Mouse (Mus musculus): ENCODE results near the gene Syt12.

- TF ChIP-seq CTCF (IDR thresholded peaks at IDR 0.05; ENCODE audit: insufficient read depth, low read depth, low read length) (no peak), POLR2A (IDR thresholded peaks at IDR 0.05; ENCODE audit: insufficient read depth, low read depth, low read length) (no peak)
These were observed 54.7 kb downstream of the Syt12 start for GRCm38 (mm10) chr19:4422581-4422980.
